Mouse (Mus musculus) ES-E14 (cell line): Measurements from ENCODE around the gene Zfp618.

Source experiments
- CHD2 ChIP-seq: IDR thresholded peaks from 2 replicates; pipeline ENCODE4 v1.6.1; 2014; ENCODE audit warnings: mild to moderate bottlenecking, low read depth, low read length, inconsistent platforms
- MAFK ChIP-seq: IDR thresholded peaks from 2 replicates; pipeline ENCODE4 v1.6.1; 2014; ENCODE audit warnings: mild to moderate bottlenecking, low read depth, low read length, inconsistent platforms; ENCODE audit not compliant: insufficient read depth
- ZC3H11A ChIP-seq: IDR thresholded peaks from 2 replicates; pipeline ENCODE4 v1.6.1; 2012; ENCODE audit warnings: low read depth, mild to moderate bottlenecking, inconsistent platforms, low read length, borderline replicate concordance
- ZNF384 ChIP-seq: IDR thresholded peaks from 2 replicates; pipeline ENCODE4 v1.6.1; 2012; ENCODE audit warnings: low read depth, low read length, inconsistent platforms

DNA sequence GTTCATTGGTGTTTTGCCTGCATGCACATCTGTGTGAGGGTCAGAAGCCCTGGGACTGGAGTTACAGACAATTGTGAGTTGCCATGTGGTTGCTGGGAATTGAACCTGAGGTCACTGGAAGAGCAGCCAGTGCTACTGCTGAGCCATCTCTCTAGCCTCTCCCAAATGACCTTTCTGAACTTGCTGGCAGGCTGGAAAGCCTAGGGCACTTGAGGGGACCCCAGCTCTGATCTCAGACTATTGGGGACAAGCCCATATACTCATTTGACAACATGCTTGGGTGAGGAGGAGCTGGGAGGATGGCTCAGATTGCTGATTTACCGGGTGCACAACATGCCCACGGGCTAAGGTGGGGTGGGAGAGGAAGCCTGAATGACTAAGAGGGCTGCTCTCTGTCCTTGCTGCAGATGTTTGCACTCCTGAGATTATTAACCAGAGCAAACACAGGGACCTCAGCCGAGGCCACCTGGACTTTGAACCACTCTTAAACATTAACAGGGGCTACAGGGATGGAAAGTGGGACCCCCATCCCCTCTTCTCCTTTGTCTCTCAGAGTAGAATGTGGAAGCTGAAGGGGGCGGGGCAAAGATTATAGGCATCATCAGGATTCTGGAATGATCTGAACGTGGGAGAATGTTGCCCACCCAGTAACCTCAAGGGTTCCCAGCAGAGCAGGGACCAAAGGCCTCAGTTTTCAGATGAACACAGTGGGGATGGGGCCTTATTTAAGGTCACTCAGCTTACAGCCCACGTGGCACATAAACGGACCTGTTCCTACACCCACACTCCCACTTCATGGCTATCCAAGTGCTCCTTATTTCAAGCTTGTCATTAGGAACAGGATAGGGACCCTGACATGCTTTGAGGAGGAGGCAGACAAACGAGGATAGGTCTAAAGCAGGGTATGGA is 191.6 kb downstream of the Zfp618 start:
- TF ChIP-seq CHD2 (no peak), ZNF384 (no peak), MAFK (no peak), ZC3H11A (no peak)
